Mouse (Mus musculus): Measurements from ENCODE around the gene Cntrob.

Cntrob gene

DNA sequence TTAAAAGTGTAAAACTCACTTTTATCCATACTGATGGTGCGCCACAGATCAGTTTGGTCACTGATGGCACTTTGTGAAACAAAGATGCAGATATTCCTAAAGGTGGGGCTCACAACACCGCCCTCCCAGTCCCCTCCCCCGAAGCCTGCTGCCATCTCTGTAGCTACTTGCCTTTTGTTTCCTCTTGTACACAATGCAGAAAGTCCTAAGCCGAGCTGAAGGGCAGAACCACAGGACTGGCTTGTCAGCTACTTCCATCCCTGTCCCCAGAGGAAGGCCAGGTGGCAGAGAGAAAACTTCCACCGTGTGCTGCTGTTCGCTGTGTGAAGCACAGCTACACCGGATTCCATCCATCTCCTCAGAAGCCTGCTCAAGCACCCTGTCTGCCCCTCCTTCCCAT, 25.3 kb downstream of the Cntrob start:
- no peak for DNase-seq (ENCODE audit: low spot score in 2 of 2)

DNA sequence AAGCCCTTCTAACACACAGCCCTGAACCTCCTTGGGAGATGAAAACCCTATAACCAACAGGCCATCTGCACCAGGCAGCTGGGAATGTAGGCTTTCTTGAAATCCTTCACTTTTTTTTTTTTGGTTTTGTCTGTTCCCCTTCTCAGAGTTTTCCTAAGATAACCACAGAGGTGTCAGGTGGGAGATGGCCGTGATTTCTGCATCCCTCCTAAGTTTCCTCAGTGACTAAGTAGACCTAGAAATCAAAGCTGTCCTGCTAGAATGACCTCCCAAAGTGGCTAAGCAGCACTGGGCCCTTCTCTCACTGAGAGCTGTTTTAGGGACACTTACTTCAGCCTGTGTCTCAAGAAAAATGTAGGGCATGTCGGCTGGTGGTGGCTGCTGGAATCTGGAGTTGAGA, 25.8 kb downstream of the Cntrob start:
- no peak for DNase-seq (ENCODE audit: low spot score in 2 of 2)

DNA sequence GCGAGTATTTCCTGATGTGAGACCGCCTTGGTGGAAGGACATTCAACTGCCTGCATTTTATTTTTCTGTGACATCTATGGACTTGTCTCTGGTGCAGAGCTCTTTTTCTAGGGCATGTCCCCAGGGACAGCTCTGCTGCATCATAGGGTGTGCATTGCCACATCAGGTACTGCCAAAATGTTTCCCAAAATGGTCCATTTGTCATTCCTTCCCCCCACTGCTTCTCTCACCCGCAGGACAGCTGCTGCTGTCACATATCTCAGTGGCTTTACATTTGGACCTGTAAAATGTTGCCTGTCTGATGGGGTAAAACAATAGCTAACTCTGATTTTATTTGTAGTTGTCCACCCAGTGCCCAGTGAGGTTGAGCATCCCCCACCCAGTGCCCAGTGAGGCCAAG, 28.3 kb downstream of the Cntrob start:
- DNase-seq (ENCODE audit: low spot score in 2 of 2): no peak

GRCm38 (mm10) chr11:69291111-69291510, 32.5 kb downstream of the Cntrob start:
- no peak for DNase-seq (ENCODE audit: low spot score in 2 of 2)

- DNase-seq (ENCODE audit: low spot score in 2 of 2): no peak
These were observed 46.3 kb downstream of the Cntrob start for GRCm38 (mm10) chr11:69277267-69277666.

- DNase-seq (ENCODE audit: low spot score in 2 of 2): no peak
These were observed 47.5 kb downstream of the Cntrob start for GRCm38 (mm10) chr11:69276081-69276480.

DNA sequence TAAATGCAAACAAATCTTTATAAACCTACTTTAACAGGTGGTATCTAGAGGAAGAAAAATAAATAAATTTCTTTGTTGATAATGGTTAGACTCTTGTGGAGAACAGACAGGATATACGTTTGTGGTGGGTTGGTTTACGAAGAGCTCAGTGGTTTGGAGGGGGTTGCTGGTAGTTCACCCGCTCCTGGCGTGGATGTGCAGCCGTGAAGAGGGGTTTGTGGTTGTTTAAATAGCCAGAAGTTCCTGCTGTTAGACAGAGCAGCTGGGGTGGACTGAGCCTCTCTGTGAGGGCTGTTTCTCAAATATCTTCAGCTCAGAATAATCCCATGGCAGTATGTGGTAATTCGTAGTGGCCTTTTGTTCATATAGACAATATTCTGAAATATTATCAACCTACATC, 47.9 kb downstream of the Cntrob start:
- DNase-seq (ENCODE audit: low spot score in 2 of 2): no peak

GRCm38 (mm10) chr11:69272122-69272740, 51.3 kb downstream of the Cntrob start:
- peak in 1 of 2 experiments; percentile 58 for DNase-seq (ENCODE audit: low spot score in 2 of 2)

- DNase-seq (ENCODE audit: low spot score in 2 of 2): peak in 1 of 2 experiments; percentile 63
These were observed 54.0 kb downstream of the Cntrob start for GRCm38 (mm10) chr11:69269575-69269974.

- no peak for DNase-seq (ENCODE audit: low spot score in 2 of 2)
These were observed 55.5 kb downstream of the Cntrob start for GRCm38 (mm10) chr11:69268100-69268499.

GRCm38 (mm10) chr11:69267341-69267740, 56.2 kb downstream of the Cntrob start:
- DNase-seq (ENCODE audit: low spot score in 2 of 2): no peak

DNA sequence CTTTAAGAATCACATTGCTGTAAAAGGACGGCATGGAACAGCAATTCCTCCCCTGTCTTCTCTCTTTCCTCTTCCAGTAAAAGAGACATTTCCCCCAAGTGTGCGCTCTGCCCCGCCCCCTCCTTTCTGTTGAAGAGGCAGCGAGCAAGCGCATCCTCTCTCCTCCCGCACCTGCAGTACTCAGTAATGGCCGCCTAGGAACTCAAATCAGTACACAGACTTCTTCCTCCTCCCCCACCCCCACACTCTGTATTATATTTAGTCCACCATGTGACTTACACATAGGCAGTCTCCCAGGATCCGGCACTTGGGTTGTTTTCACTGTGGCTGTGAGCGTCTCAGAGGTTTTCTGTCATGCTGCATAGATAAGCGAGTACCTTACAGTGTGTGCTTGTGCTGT, 57.3 kb downstream of the Cntrob start:
- peak; percentile 73 to 88 for DNase-seq (ENCODE audit: low spot score in 2 of 2)

GRCm38 (mm10) chr11:69265410-69265809, 58.2 kb downstream of the Cntrob start:
- DNase-seq (ENCODE audit: low spot score in 2 of 2): no peak

- DNase-seq (ENCODE audit: low spot score in 2 of 2): no peak
These were observed 59.3 kb downstream of the Cntrob start for GRCm38 (mm10) chr11:69264276-69264675.

DNA sequence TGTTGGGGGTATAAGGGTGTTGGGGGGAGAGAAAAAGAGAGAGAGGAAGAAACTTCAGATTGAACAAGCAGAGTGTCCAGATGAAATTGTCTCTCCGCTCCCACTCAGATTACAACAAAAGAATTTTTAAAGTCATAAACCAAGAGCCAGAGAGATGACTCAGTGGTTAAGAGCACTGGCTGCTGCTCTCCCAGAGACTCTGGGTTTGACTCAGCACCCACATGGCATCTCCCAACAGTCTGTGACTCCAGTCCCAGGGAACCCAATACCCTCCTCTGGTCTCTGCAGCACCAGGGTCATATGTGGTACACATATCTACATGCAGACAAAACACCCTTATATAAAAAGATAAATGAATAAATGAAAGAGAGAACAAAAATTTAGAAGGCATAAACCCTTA, 63.5 kb downstream of the Cntrob start:
- DNase-seq (ENCODE audit: low spot score in 2 of 2): no peak

- DNase-seq (ENCODE audit: low spot score in 2 of 2): no peak
These were observed 65.3 kb downstream of the Cntrob start for GRCm38 (mm10) chr11:69258287-69258686.

DNA sequence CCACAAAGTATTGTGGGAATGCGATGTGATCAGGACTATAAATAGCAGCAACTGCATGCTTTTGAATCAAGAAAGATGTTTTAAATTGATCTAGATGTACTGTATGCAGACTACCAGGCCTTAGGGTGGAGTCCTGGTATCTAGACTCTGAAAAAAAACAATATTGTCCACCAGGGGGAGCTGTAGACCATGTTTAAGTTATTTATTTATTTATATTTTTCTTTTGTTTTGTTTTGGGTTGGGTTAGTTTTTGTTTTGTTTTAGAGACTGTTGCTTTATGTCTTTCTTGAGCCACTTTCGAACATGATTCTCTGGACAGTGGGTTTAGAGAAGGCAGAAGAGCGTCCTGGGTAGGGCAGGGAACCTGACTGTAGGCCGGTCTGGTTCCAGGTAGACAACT, 65.8 kb downstream of the Cntrob start:
- DNase-seq (ENCODE audit: low spot score in 2 of 2): no peak

- DNase-seq (ENCODE audit: low spot score in 2 of 2): no peak
These were observed 66.5 kb downstream of the Cntrob start for GRCm38 (mm10) chr11:69257072-69257471.

GRCm38 (mm10) chr11:69254808-69255207, 68.8 kb downstream of the Cntrob start:
- no peak for DNase-seq (ENCODE audit: low spot score in 2 of 2)

GRCm38 (mm10) chr11:69253131-69253530, 70.4 kb downstream of the Cntrob start:
- DNase-seq (ENCODE audit: low spot score in 2 of 2): no peak

DNA sequence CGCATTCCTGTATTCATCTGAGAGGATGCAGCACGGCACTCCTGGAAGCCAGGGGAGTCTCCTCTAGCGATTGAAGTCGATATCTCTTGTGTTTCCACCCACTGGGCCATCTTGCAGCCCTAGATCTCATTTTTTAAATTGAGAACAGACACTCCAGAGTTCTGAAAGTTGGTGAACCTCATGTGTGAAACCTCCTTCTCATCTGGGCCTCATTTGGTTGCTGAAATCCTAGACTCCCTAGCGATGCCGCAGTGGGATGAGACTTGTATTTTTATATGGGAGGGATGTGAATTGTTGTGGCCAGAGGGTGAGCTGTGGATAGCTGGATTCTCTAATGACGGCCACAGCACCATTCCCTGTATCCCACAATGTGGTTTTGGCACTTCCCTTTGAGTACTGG, 71.6 kb downstream of the Cntrob start:
- DNase-seq (ENCODE audit: low spot score in 2 of 2): no peak

GRCm38 (mm10) chr11:69251135-69251842, 72.3 kb downstream of the Cntrob start:
- DNase-seq (ENCODE audit: low spot score in 2 of 2): no peak

- no peak for DNase-seq (ENCODE audit: low spot score in 2 of 2)
These were observed 73.5 kb downstream of the Cntrob start for GRCm38 (mm10) chr11:69250106-69250505.

Measured in frontal cortex, postnatal 10 days (tissue).